Comparison of ENCODE assay signal across 15 mouse cellular contexts in genomic region chr7:101928093-101928492, GRCm38 (mm10). TPM values are rescaled to one million over a fixed set of nuclear protein-coding genes. Genes with fewer than 3 reads are reported as not detected.
"Had no signal": no experiment of that assay in that cellular context is flagged by ENCODE, and none has a peak within 500 bp of the region (broad histone marks: within the 10 kb centered on the region; RNA-seq: fewer than 3 reads in every experiment).

No protein-coding gene starts in this region.

- H3K4me2 ChIP-seq: kidney, embryonic 15.5 days; limb, embryonic 13.5 days; liver, embryonic 13.5 days; midbrain, embryonic 12.5 days; neural tube, embryonic 12.5 days; stomach, embryonic 15.5 days had no signal

- H3K4me1 ChIP-seq: neural tube, embryonic 12.5 days had no signal

- H3K9ac ChIP-seq: kidney, embryonic 15.5 days; limb, embryonic 13.5 days; liver, embryonic 13.5 days; midbrain, embryonic 12.5 days; neural tube, embryonic 12.5 days; stomach, embryonic 15.5 days had no signal

- H3K27ac ChIP-seq: kidney, embryonic 15.5 days; limb, embryonic 13.5 days; liver, embryonic 13.5 days; midbrain, embryonic 12.5 days; neural tube, embryonic 12.5 days; stomach, embryonic 15.5 days had no signal

- H3K9me3 ChIP-seq: kidney, embryonic 15.5 days; limb, embryonic 13.5 days; liver, embryonic 13.5 days; midbrain, embryonic 12.5 days; neural tube, embryonic 12.5 days; stomach, embryonic 15.5 days had no signal

- H3K4me3 ChIP-seq: kidney, embryonic 15.5 days; limb, embryonic 13.5 days; liver, embryonic 13.5 days; midbrain, embryonic 12.5 days; myocyte; neural tube, embryonic 12.5 days; stomach, embryonic 15.5 days had no signal

- H3K27me3 ChIP-seq: kidney, embryonic 15.5 days; limb, embryonic 13.5 days; liver, embryonic 13.5 days; midbrain, embryonic 12.5 days; neural tube, embryonic 12.5 days; stomach, embryonic 15.5 days had no signal

- H3K36me3 ChIP-seq: kidney, embryonic 15.5 days; limb, embryonic 13.5 days; liver, embryonic 13.5 days; midbrain, embryonic 12.5 days; neural tube, embryonic 12.5 days; stomach, embryonic 15.5 days had no signal

- DNase-seq: kidney, postnatal 14 days; left cerebral cortex, postnatal 4 days; liver, embryonic 13.5 days; lung, adult 18-20 months; thymus, adult 2 months; thymus, postnatal 25 days had no signal

RNA-seq across cellular contexts. Expression of gene Tomt, which starts 21.9 kb away (rescaled TPM):
- total RNA-seq: left cerebral cortex, adult 18-20 months; left cerebral cortex, postnatal 10 days; left cerebral cortex, postnatal 4 days; neutrophil, adult 5-6 weeks had no signal

RNA-seq across cellular contexts. Expression of gene Folr1, which starts 57.5 kb away (rescaled TPM):
- total RNA-seq: left cerebral cortex, adult 18-20 months had no signal
